Mouse (Mus musculus): Measurements from ENCODE around the gene Pitpnc1. TPM values are rescaled to one million over a fixed set of nuclear protein-coding genes. Genes with fewer than 3 reads are reported as not detected.
A peak's percentile ranks its signal among the peaks of the same experiment; 100 is the strongest.

Pitpnc1 gene
- polyA plus RNA-seq, 1 experiment: 2.4 TPM

GRCm38 (mm10) chr11:107412128-107412527 is 58.4 kb downstream of the Pitpnc1 start:
- 64% methylated on average over 4 of the region's 4 CpGs for WGBS
- DNase-seq (ENCODE audit: low read depth, low spot score): no peak

GRCm38 (mm10) chr11:107411576-107411975 is 58.9 kb downstream of the Pitpnc1 start:
- no peak for DNase-seq (ENCODE audit: low read depth, low spot score)
- WGBS: 89% methylated on average over 9 of the region's 9 CpGs

- 83% methylated on average over 7 of the region's 7 CpGs for WGBS
- DNase-seq (ENCODE audit: low read depth, low spot score): no peak
Measured at GRCm38 (mm10) chr11:107410804-107411203, 59.7 kb downstream of the Pitpnc1 start.

- 82% methylated on average over 5 of the region's 5 CpGs for WGBS
- no peak for DNase-seq (ENCODE audit: low read depth, low spot score)
Measured at GRCm38 (mm10) chr11:107410090-107410732, 60.3 kb downstream of the Pitpnc1 start.

- DNase-seq (ENCODE audit: low read depth, low spot score): peak; percentile 19
- WGBS: 43% methylated on average over 7 of the region's 7 CpGs
Measured at GRCm38 (mm10) chr11:107408886-107409285, 61.6 kb downstream of the Pitpnc1 start.

GRCm38 (mm10) chr11:107407698-107408097 is 62.8 kb downstream of the Pitpnc1 start:
- WGBS: 81% methylated on average over 9 of the region's 9 CpGs
- DNase-seq (ENCODE audit: low read depth, low spot score): no peak

GRCm38 (mm10) chr11:107405606-107406333 is 64.7 kb downstream of the Pitpnc1 start:
- 95% methylated on average over 11 of the region's 11 CpGs for whole genome bisulfite sequencing
- no peak for DNase-seq (ENCODE audit: low read depth, low spot score)

- no peak for DNase-seq (ENCODE audit: low read depth, low spot score)
Measured at GRCm38 (mm10) chr11:107403309-107403708, 67.2 kb downstream of the Pitpnc1 start.

GRCm38 (mm10) chr11:107401839-107402590 is 68.5 kb downstream of the Pitpnc1 start:
- DNase-seq (ENCODE audit: low read depth, low spot score): no peak
- 90% methylated on average over 5 of the region's 5 CpGs for WGBS

More at GRCm38 (mm10) chr11:107403309-107403708, 67.2 kb downstream of the Pitpnc1 start:
- WGBS: 35% methylated on average over 10 of the region's 10 CpGs

- 71% methylated on average over 7 of the region's 7 CpGs for WGBS
- DNase-seq (ENCODE audit: low read depth, low spot score): no peak
Measured at GRCm38 (mm10) chr11:107400826-107401225, 69.7 kb downstream of the Pitpnc1 start.

GRCm38 (mm10) chr11:107400005-107400404 is 70.5 kb downstream of the Pitpnc1 start:
- 53% methylated on average over 10 of the region's 10 CpGs for WGBS
- DNase-seq (ENCODE audit: low read depth, low spot score): no peak

GRCm38 (mm10) chr11:107397326-107397998 is 73.0 kb downstream of the Pitpnc1 start:
- no peak for DNase-seq (ENCODE audit: low read depth, low spot score)

GRCm38 (mm10) chr11:107394245-107394644 is 76.3 kb downstream of the Pitpnc1 start:
- WGBS: 83% methylated on average over 3 of the region's 3 CpGs
- no peak for DNase-seq (ENCODE audit: low read depth, low spot score)

More at GRCm38 (mm10) chr11:107397326-107397998, 73.0 kb downstream of the Pitpnc1 start:
- 59% methylated on average over 10 of the region's 10 CpGs for WGBS

- 59% methylated on average over 12 of the region's 12 CpGs for WGBS
- DNase-seq (ENCODE audit: low read depth, low spot score): no peak
Measured at GRCm38 (mm10) chr11:107393828-107394165, 76.7 kb downstream of the Pitpnc1 start.

GRCm38 (mm10) chr11:107393154-107393827 is 77.2 kb downstream of the Pitpnc1 start:
- DNase-seq (ENCODE audit: low read depth, low spot score): no peak
- WGBS: 83% methylated on average over 7 of the region's 7 CpGs

- no peak for DNase-seq (ENCODE audit: low read depth, low spot score)
- 80% methylated on average over 2 of the region's 2 CpGs for WGBS
Measured at GRCm38 (mm10) chr11:107390540-107390939, 80.0 kb downstream of the Pitpnc1 start.

GRCm38 (mm10) chr11:107390001-107390400 is 80.5 kb downstream of the Pitpnc1 start:
- DNase-seq (ENCODE audit: low read depth, low spot score): no peak
- WGBS: 76% methylated on average over 10 of the region's 10 CpGs

- DNase-seq (ENCODE audit: low read depth, low spot score): no peak
- WGBS: 80% methylated on average over 10 of the region's 10 CpGs
Measured at GRCm38 (mm10) chr11:107386481-107386880, 84.0 kb downstream of the Pitpnc1 start.

GRCm38 (mm10) chr11:107385306-107385705 is 85.2 kb downstream of the Pitpnc1 start:
- DNase-seq (ENCODE audit: low read depth, low spot score): no peak
- 60% methylated on average over 4 of the region's 4 CpGs for WGBS

Data from large intestine, adult 2 months (tissue).